Mouse (Mus musculus) frontal cortex, postnatal 36 days (tissue): ENCODE data around the gene Spen.
A peak's percentile ranks its signal among the peaks of the same experiment; 100 is the strongest.

Experiments used
- DNase-seq, 2 experiments: peaks; one replicate each; pipeline ENCODE4 v3.0.0; 2022; ENCODE audit warnings: low spot score in 2 of 2

Gene Spen

DNA sequence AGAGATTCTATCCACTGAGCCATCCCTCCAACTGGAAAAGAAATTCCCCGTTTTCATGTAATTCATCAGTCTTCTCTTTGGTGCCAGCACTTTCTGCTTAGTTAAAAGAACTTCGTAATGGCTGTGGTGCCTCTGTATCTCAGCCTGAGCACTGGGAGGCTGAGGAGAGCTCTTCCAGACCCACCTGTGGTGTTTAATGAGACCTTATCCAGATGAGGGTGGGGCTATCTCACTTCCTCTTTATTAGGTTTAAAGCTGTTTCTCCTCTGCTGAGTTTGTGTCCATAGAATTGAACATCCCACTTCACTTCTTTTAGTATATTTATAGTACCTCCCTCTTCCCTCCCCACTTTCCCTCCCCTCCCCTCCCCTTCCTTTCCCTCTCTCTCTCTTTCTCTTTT is 87.1 kb downstream of the Spen start:
- no peak for DNase-seq

DNA sequence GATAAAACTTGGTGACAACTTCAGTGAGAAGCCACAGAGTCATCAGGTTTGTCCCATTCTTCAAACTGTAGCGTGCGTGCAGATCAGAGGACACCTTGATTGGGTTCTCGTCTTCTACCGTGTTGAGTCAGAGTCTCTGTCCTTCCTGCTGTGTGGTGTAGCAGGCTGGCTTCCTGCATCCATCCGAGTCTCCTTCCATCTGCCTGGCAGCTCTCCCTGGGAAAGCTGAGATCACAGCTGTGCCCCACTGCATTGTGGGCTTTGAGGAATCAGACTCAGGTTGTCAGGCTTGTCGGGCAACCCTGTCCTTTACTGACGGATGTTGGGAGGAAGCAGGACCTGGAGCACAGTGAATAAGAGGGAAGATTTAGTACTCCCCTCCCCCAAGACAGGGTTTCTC is 92.2 kb downstream of the Spen start:
- peak in 1 of 2 experiments; percentile 44 for DNase-seq

DNA sequence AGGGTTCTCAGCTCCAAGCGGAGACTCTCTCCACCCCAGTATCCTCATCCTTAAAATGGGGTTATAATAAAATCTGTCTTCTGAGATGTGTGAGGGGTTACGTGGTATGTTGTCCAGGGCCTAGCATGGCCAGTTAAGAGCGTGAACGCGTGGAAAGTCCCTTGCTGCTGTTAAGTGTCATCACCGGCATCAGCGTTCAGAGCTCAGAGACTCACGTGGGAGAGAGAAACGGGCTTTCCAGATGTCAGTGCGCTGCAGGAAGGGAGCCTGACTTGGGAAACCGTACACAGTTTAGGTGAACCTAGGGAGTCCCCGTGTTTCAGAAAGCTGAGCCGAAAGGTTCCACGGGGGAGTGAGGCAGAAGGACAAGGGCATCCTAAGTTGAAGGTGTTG is 93.1 kb downstream of the Spen start:
- no peak for DNase-seq

DNA sequence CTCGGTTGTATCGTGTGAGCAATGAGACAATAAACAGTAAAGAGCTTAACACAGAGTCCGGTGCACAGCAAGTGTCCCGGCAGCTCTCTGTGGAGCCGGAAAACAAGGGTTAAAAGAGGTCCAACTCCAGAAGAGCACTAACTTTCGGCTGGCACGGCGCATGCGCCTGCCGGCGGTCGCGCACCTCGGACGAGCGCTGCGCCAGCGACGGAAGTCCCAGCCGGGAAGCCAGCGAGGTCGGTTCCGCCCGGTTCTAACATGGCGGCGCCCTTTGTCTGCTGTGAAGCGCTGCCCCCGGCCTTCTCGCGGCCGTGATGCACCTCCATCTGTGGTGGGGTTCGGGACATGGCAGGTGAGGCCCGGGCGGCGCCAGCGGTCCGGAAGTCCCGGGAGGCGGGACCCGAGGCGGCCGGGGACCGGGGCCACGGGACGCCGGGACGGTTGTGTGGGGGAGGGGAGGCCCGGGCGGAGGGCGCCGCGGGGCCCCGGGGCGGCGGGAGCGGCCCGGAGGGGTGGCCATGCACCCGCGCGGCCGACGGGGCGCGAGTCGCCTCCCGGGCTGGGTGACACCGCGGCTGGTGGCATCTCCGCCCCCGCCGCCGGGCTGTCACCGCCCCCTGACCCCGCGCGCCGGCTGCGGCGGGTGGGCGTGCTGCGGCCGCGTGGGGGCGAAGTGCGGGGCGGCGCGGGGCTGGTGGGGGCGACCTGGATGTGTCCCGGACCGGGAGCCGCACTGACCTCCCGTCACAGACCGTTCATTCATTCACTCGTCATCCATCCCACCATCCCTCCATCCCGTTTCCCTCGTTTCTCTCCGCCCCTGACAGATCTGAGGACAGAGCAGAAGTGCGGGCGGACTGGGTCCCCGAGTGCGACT is 93.7 kb downstream of the Spen start, which contains the start of gene Zbtb17:
Gene Zbtb17, plus strand, starts transcription at position 204 of the 877 bp plus-strand sequence.
- DNase-seq: peak; percentile 87

DNA sequence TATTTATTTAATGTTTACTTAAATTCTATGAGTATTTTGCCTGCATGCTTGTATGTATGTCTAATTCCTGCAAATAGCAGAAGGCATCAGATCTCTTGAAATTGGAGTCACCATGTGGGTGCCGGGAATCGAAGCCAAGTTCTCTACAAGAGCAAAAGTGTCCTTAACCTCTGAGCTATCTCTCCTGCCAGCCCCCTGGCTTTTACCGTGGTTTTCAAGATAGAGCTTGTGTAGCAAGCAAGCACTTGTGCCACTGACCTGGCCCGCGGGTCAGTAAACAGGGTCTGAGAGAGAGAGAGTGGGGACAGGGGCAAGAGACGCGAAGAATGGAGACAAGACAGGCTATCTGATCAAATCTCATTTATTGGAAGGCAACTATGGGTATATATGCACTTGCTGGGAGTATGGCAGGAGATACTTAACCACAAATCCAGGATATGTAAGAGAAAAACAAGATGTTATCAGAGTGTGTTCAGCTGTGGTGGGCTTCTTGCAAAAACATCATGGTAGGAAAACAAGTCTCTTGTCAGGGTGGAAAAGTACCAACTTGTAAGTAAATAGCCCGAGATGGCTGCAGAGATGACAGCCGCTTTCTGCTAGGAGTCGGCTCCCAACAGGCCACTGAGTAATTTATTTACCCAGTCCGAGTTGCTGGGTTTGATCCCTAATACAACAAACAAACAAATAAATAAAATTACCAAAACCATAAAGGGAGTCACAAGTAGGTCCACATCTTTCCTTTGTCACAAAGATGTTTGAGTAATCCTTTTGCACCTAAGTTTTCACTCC is 94.6 kb downstream of the Spen start:
- no peak for DNase-seq

DNA sequence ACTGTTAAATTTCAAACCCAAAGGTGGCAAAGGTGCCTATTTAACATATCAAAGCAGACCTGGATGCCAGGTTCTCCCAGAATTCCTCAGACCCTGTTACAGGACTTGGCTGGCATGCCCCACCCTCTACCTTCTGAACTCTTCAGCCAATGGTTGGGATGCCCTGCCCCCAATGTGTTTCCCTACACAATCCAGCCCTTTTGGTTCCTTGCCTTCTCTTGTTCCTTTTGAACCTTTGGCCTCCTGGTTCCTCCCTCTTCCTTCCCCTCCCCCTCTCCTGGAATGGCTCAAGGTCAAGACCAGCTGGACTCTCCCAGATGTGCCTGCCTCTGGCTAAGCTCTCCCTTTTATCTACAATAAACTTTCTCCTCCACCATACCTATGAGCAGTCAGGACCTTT is 97.5 kb downstream of the Spen start:
- DNase-seq: no peak

DNA sequence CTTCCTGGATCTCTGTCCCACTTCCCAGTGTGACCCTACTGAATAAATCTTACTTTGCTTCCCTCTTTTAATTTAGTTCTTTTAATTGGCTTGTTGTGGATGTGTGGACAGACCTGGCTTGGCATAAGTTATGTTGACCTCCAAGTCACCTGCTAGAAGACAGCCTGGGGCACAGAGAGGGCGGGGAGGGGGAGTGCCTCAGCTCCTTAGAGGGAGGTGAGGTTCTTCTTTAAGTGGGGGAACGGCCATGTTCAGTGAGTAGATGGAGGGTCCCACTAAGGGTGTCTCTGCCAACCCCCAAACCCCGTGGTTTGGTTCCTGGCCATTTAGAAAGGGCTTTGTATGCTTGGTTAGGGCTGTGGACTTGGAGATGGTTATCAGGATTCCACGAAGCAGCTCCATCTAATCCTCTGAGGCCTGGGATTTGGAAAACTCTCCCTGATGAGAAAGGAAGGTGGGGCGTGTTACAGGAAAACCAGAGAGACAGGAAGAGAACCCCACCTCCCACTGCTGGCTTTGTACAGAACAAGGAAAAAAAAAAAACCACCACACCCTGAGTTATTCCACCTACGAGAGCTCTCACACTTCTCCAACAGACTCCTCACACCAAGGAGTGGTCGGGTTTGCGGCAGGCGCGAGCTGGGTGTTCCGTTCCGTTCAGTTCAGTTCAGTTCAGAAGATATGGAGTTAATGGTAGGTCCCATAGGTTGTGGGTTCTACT is 99.2 kb downstream of the Spen start:
- DNase-seq: no peak

DNA sequence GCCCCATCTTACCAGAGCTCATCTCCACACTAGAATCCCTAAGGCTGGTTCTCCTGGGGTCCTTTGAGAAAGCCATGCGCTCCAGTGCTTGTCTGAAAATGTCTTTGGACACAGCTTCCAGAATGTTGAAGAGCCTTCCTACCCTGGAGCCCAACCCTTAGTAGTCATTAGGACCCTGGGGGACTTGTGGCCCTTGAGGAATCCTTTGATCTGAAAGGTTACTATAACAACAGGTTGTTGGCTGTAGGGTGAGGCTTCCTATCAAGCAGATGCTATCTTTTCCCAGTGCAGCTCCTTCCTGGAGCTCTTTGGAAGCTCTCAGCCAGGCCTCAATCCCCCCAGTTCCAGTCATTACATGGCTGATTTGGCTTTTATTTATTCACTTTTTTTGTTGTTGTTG is 102.4 kb downstream of the Spen start, which contains the start of gene Srarp:
Gene Srarp, minus strand, starts transcription at position 132 of the 400 bp plus-strand sequence.
- no peak for DNase-seq

DNA sequence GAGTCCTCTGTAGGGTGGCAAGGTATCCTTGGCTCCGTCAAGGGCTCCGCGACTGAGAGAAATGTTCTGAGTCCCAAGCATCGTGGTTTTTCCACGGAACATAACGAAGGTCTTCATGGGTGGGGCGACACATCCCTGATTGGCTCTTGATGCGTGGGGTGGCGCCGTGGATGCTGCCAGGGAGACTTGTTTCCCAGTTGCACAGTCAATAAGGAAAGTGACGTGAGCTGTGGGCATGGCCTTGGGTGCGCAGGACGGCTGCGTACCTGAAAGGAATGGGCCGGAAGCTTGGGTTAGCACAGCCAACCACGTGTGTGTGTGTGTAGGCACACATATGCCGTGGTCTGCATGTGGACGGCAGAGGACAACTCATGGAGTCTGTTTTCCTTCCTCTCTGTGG is 105.2 kb downstream of the Spen start:
- no peak for DNase-seq

DNA sequence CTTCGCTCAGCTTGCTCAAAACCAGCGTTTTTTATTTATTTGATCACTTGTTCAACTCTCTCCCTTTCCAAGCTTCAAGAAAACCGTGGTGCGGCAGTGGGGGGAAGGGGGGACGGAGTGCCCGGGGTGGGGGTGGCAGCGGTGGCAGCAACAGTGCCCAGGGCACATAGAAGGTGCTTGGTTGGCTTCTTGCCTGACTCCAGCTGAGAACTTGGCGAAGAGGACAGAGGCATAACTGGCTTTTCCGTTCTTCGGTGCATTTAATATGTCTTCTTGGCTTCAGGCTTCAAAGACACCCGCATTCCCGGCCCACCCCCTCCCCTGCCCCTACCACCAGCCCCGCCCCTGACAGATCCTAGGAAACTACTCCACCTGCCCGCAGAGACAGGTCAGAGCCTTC is 105.7 kb downstream of the Spen start:
- no peak for DNase-seq

DNA sequence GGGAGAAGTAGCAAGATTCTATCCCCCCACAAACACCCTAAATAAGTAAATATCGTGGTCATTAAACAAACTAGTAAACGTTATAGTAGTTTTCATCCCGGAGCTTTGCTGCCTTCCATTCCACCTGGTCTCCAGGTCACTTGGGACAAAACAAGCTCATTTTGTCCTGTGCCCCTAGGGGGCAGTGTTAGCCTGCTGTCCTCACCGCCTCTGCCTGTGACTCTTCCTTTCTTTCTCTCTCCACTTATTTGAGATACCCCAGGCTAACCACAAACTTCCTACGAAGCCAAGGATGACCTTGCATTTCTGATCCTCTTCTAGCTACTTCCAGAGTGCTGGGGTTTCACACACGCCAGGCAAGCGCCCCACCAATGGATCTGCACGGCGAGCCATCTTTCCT is 107.4 kb downstream of the Spen start:
- peak; percentile 64 to 71 for DNase-seq

DNA sequence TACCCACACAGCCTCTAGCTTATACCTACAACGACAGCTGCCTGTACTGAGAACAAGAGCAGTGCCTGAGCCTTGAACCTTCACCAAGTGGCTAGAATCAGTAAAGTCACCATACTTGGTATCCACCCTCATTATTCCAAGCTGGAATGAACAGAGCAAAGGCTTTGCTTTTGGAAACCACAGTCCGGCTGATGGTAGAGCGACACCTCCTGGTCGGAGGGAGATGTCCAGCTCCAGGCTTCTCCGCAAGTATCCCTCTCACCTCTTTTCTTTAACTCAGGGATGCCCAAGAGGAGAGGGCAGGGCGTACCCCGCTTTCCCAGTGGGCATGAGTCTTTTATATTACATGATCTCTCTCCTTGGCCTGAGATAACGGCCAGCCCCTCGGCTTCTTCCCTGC is 108.5 kb downstream of the Spen start:
- DNase-seq: no peak

DNA sequence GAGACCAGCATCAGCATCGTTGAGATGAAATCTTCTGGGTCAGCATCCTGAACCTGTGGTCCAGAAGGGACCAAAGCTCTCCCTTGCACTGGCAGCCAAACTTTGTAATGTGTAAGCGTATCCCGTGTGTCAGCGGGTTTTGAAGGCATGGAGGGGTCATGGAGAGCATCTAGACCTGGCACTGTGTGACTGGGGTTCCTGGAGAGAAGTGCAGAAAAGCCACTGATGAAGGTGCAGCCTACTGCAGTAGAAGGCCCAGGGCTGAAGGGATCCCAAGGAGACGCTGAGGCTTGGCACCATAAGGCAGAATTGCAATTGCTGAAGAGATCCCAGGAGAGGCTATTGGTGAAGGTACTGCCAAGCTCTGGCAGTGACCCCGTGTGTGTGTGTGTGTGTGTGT is 109.0 kb downstream of the Spen start:
- no peak for DNase-seq

DNA sequence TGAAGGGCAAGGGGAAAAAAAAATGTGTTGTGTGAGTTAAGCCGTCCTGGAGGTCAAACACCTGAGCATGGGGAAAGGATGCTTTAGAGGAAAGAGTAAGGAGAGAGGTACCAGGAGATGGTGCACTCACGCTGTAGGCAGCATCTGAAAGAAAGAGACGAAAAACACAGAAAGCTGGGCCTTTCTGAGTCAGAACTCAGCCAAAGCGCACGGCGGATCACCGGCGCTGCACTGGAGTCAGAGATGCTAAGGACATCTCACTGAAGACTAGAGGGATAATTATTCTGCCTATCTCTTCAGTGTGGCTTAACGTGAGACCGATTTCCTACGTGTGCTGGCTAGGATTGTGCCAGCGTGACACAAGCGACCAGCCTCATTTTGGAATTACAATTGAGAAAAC is 110.5 kb downstream of the Spen start:
- no peak for DNase-seq

DNA sequence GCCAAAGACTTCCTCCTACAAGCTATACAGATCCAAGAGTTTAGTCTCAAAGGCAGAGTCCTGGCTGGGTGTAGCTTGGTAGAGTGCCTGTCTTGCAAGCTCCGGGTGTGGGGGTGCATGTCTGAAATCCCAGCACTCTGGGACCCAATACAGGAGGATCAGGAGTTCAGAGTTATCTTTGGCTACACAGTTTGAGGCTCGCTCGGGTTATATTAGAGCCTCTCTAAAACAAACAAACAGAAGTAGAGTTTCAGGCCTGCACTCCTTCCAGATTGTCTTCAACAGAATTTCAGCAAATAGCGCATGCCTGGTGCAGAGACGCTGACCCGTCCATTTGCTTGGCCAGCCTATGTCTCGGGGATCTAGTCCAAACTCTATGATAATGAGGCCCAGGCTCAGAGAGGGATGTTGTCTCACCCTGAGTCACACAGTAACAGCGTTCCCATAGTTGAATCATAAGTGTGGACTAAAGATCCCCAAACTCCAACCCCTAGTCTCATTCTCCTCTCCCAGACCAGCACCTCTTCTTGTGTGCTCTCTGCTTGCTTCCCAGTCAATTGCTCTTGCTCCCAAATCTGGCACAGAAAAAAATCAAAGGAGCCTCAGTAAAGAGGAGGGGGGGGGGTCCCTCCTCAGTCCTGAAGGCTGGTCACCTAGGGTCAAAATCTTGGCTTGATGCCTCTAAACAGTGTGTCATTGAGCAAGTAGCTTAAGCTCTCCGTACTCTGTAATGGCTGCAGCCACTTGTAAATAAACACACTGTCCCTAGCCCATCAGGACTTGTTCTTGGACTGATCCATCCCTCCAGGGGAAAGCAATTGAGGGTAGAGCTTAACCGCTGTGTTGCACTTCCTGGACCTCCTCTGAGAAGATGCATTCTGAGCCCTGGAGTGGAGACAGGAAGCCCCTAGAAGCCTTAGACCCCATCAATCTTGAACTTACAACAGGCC is 111.3 kb downstream of the Spen start:
- no peak for DNase-seq

DNA sequence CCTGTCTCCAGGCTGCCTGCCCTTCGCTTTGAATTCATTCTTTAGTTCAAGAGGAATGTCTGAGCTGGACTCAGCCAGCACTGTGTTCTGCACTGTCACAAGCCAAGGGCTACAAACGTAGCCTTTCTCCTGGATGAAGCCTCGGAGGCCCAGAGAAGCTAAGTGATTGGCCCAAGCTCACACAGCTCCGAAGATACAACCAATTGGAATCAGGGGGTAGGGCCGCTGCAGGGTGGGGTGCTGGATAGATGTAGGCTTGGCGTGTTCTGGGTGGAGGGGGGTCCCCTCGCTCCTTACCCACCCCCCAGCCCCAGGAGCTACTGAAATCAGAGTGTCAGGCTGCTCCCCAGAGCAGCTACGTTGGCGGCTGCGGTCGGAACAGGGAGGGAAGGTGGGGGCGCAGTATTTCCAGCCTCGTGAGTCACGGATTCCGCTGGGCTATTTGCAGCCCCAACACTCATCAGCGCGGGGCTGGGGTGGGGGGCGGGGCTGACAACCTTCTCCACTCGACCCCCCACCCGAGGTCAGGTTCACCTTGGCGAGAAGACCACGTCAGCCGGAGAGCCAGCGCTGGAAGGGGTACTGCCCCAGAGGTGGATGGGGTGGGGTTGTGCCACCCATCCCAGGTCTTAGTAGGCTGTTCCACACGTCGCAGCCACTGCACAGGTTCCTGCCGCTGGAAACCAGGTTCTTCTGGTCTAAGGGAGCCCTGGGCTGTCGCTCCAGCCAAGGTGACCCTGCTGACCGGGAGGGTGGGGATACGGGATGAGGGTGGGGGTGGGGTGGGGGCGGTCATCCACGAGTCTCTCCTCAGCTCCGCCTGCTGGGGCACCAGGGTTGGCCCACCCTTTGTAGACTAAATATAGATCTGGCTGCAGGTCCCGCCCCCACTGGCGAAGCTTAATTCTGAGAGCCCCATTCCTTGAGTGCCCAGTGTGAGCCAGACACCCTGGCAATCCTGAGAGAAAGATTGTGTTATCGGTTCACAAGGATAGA is 112.6 kb downstream of the Spen start:
- peak; percentile 77 to 78 for DNase-seq

DNA sequence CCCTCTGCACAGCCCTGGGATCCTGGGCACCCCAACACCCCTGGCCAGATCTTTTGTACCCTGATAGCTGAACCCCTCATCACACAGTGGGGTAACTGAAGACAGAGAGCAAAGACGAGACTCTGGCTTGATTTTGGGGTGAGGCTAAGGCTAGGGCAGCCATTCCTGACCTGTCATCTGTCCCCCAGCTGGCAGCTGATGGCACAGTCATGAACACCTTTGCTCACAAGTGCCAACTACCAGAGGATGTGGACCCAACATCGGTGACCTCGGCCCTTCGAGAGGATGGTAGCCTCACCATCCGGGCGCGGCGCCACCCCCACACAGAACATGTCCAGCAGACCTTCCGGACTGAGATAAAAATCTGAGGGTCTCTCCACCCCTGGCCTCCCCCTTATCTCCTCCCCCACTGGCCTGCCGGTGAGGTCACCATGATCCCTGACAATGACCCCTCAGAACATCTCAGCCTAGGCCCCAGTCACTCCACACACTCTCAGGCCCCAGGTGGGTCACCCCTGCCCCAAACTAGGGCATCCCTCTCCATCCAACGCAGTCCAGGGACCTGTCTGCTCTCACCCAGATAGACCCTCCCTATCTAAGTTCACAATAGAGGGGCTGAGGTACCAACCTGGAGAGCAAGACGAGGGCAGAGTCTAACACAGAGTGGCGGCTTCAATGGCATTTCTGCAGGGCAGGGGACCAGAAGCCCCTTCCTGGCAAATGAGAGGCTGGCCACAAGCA is 114.5 kb downstream of the Spen start:
- no peak for DNase-seq

DNA sequence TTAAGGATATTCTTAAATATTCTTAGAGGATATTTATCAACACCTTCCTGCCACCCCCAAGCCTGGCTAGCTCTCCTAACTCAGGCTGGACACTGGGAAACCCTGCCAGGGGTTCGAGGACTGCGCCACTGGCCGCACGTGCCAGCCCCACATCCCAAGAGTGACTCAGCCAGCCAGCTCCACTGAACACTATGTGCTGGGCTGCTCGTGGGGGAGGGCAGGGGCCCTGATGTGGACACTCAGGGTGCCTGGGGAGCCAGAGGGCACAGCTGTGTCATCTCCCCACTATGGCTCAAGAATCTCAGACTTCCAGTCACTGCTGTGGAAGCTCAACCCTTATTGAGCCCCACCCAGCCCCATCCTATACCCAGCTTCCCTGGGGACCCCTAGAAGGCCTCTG is 115.1 kb downstream of the Spen start:
- no peak for DNase-seq

DNA sequence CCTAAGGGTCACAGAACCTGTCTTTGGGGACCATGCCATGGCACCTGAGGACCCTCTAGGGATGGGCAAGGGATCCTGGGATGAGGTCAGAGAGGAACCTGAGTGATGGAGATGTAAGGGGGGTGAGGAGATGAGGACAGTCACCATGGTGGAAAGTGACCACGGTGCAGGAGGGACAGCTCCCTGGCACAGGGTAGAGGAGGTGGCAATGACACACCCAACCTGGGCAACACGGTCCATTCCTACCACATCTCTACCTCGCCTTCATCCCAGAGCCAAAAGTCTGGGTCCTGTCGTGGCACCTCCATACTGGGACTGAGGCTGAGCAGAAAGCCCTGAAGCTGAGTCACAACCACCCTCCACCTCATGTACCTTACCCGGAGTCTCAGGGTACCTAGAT is 115.6 kb downstream of the Spen start:
- DNase-seq: no peak
